7 mouse cellular contexts compared by ENCODE assay signal in genomic region chr19:7382248-7382902, GRCm38 (mm10). TPM values are rescaled to one million over a fixed set of nuclear protein-coding genes. Genes with fewer than 3 reads are reported as not detected.
DNase-seq lines count a peak whose midpoint lies in the region; ATAC-seq and TF ChIP-seq lines count a peak whose summit lies in the region.

No protein-coding gene starts in this region.

- no peak for TF ChIP-seq CTCF in cortical plate, adult 2 months (IDR thresholded peaks at IDR 0.05; ENCODE audit: extremely low read depth, insufficient read depth, low read length)

- intact Hi-C loops in left cerebral cortex, postnatal 25 days (cut with DNase I), result loop anchor here (2.0 kb wide), 1 partner anchor 34 kb away; the partner anchor contains the start of gene 2700081O15Rik

- DNase-seq in adrenal gland, adult (ENCODE audit: inconsistent age in 2 of 2, low spot score in 1 of 2), result peak; percentile 69 to 87
- peak; percentile 70 for DNase-seq in gastrocnemius, postnatal 10 days
- DNase-seq in induced T-regulatory cell, adult 2 months (ENCODE audit: low read depth), result peak; percentile 69
- DNase-seq in left cerebral cortex, postnatal 25 days (ENCODE audit: low spot score in 2 of 2), result peak; percentile 42 to 46
- peak; percentile 55 for DNase-seq in right cerebral cortex, postnatal 25 days

- H3K4me1 ChIP-seq in cortical plate, adult 2 months (ENCODE audit: control insufficient read depth, insufficient read depth, low read length), result peaks cover 7% of the 10 kb centered on the region

- no peak for TF ChIP-seq POLR2A in cortical plate, adult 2 months (IDR thresholded peaks at IDR 0.05; ENCODE audit: extremely low read depth, insufficient read depth, low read length)

- ATAC-seq in megakaryocyte-erythroid progenitor cell, adult 5-6 weeks (replicated peaks; ENCODE audit: low FRiP score, low TSS enrichment, poor library complexity, severe bottlenecking), result 0 out of 2 replicates have a peak, but pooled peaks have one; percentile 11

- H3K27ac ChIP-seq in cortical plate, adult 2 months (ENCODE audit: insufficient read depth, low read length), result peak overlapping the region; percentile 95

- peak overlapping the region; percentile 68 for H3K4me3 ChIP-seq in cortical plate, adult 2 months (ENCODE audit: insufficient read depth, low read length)

RNA-seq across cellular contexts. Expression of gene Spindoc, which starts 0.4 kb away (rescaled TPM):
- 22.6 and 22.8 TPM in 2 replicates for polyA plus RNA-seq in cortical plate, adult 2 months (2012; rRNA removed)
- total RNA-seq in gastrocnemius, postnatal 10 days (2021), result 10 to 100 TPM; 11.8 to 17.2 TPM
- 10 to 100 TPM; 29.0 to 32.0 TPM for total RNA-seq in left cerebral cortex, postnatal 25 days (2021)
- total RNA-seq in megakaryocyte-erythroid progenitor cell, adult 5-6 weeks (2014; fragmentation: Nextera tagmentation), result 15.7 and 23.7 TPM in 2 replicates
- 6.2 and 15.9 TPM in 2 replicates for total RNA-seq in megakaryocyte-erythroid progenitor cell, adult 5-6 weeks (2017)

RNA-seq across cellular contexts. Expression of gene 2700081O15Rik, which starts 35.0 kb away (rescaled TPM):
- polyA plus RNA-seq in cortical plate, adult 2 months (2012; rRNA removed), result 26.7 and 32.9 TPM in 2 replicates
- 10 to 100 TPM; 14.6 to 22.1 TPM for total RNA-seq in gastrocnemius, postnatal 10 days (2021)
- total RNA-seq in left cerebral cortex, postnatal 25 days (2021), result 10 to 100 TPM; 36.0 to 36.2 TPM
- 4.6 and 9.4 TPM in 2 replicates for total RNA-seq in megakaryocyte-erythroid progenitor cell, adult 5-6 weeks (2014; fragmentation: Nextera tagmentation)
- 3.0 and 7.0 TPM in 2 replicates for total RNA-seq in megakaryocyte-erythroid progenitor cell, adult 5-6 weeks (2017)

RNA-seq across cellular contexts. Expression of gene Mark2, which starts 40.7 kb away (rescaled TPM):
- 102 and 103 TPM in 2 replicates for polyA plus RNA-seq in cortical plate, adult 2 months (2012; rRNA removed)
- 10 to 100 TPM; 38.2 to 45.8 TPM for total RNA-seq in gastrocnemius, postnatal 10 days (2021)
- total RNA-seq in left cerebral cortex, postnatal 25 days (2021), result 100 to 1,000 TPM; 134 to 150 TPM
- 57.1 and 106 TPM in 2 replicates for total RNA-seq in megakaryocyte-erythroid progenitor cell, adult 5-6 weeks (2014; fragmentation: Nextera tagmentation)
- total RNA-seq in megakaryocyte-erythroid progenitor cell, adult 5-6 weeks (2017), result 14.6 and 28.7 TPM in 2 replicates

Comparison
In these comparisons a context has a peak if more than half of its experiments do, and no peak if none do; other contexts are left out.
1. Peak in every context shown above with its lines: DNase-seq, ATAC-seq, H3K4me3 ChIP-seq and H3K27ac ChIP-seq.